Mouse (Mus musculus) gastrocnemius, adult 18-20 months (tissue): Measurements from ENCODE around the gene Kcnf1. TPM values are rescaled to one million over a fixed set of nuclear protein-coding genes. Genes with fewer than 3 reads are reported as not detected.

ENCODE experiments used
- DNase-seq: peaks from one replicate; pipeline ENCODE4 v3.0.0; 2021; ENCODE audit warnings: low spot score
- long read RNA-seq, 2 experiments: library from polyadenylated mRNA; stranded (forward); transcript quantifications; one replicate each; pipeline ENCODE4 v2.0.0; 2021
- total RNA-seq, 2 experiments: library from RNA; stranded (reverse); gene quantifications; 2 replicates each; pipeline ENCODE4 v1.2.3; 2021

The Kcnf1 gene
- total RNA-seq: 1 to 10 TPM; 1.6 to 3.9 TPM
- long read RNA-seq, experiment 1, full-length matches to known transcripts: 26 of 26 reads
- long read RNA-seq, experiment 1, partial matches to known transcripts: 0 of 26 reads
- long read RNA-seq, experiment 1, other reads (novel, unspliced or antisense): 0 of 26 reads
- long read RNA-seq, experiment 2, full-length matches to known transcripts: 7 of 7 reads
- long read RNA-seq, experiment 2, partial matches to known transcripts: 0 of 7 reads
- long read RNA-seq, experiment 2, other reads (novel, unspliced or antisense): 0 of 7 reads

DNA sequence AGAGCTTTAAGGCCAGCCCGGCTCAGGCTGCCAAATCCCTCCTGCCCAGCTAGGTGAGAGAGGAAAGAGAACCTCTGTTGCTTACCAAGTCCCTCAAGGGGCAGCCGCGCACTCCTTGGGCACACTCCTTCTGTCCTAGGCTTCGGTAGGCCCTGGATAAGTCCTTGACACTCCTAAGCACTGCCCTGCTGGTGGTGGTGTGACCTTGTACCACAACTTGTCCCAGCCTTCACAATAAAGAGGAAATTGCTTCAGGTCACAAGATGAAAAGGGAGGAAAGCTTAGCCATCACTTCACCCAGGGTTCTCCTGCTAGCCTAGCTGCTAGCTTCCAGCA is at the start of gene Kcnf1:
Gene Kcnf1 (minus strand): TSS at position 132 of the 336 bp plus-strand sequence.
- DNase-seq: no peak

- peak; percentile 86 for DNase-seq
These were observed 48.3 kb upstream of the Kcnf1 start for GRCm38 (mm10) chr12:17225012-17225411.

DNA sequence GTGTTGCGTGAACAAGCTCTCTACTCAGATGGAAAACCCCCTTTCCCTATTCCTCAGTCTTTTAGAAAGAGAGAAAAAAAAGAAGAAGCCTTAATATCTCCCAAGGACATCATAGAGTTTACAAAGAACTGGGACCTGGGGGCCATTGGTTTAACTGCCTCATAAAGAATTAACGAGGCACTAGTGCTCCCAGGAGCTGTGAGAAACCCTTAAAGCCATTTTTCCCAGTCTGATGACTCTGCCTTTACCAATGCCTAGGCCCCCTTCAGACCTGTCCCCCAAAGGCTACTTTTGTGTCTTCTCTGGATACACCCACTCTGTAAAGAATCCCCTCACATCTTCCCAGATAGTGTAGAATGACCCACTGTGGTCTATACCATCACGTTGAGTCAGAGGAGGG is 46.4 kb upstream of the Kcnf1 start:
- no peak for DNase-seq

DNA sequence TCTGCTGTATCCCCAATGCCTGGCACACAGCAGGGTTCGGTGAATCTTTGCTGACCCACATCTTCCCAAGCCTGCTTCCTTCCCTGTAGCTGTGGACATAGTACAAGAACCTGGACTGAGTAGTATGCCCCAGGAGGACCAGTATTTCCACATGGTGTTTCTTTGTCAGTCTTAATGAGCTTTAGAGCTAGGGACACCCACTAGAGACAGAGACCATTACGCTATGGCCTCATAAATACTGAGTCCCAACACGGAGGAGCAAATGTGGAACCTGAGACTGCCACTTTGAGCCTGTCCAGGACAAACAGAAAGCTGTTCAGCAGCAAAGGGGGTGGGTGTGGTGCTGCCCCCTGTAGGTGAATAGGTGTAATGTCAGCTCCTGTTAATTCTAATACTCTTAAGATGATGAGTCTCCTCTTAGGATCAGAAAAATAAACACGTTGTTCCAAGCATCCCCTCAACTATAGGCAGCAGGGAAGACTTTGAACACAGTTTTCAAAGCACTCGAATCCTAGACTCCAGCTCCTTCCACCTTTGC is 45.3 kb upstream of the Kcnf1 start:
- peak; percentile 28 for DNase-seq

DNA sequence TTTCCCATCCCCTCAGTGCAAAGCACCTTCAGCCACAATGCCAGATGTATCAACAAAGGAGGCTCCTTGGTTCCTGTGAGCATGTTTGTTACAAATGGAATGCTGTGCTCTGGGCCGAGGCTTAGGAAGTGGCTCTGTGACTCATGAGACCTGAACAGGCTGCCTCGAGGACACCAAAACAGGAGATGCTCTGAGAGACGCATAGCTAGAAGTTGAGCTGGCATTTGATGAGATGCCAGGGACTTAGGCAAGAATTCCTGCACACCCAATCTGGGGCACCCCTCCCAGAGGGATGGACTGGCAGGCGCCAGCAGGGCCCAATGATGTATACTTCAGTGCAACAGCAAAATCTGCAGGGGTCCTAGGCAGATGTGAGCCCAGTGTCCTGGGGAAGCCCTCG is 43.9 kb upstream of the Kcnf1 start:
- DNase-seq: peak; percentile 64

GRCm38 (mm10) chr12:17219107-17219506 is 42.4 kb upstream of the Kcnf1 start:
- DNase-seq: no peak

DNA sequence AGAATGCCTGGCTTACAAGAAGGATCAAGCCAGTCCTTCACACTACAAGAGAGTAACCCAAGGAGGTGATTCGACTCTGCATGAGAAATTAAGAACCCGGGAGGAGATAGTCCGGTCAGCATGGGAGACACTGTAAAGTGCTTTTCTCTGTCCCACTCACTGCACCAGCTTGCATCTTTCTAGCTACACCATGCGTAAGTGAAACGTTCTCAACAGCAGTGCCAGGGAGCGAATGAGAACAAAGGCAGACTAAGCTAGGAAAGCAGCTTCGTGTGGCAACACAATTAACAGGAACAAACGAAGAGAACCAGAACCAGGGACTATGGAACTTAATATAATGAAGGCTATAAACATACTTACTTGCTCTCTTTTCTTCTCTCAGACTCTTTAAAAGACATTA is 41.7 kb upstream of the Kcnf1 start:
- no peak for DNase-seq

DNA sequence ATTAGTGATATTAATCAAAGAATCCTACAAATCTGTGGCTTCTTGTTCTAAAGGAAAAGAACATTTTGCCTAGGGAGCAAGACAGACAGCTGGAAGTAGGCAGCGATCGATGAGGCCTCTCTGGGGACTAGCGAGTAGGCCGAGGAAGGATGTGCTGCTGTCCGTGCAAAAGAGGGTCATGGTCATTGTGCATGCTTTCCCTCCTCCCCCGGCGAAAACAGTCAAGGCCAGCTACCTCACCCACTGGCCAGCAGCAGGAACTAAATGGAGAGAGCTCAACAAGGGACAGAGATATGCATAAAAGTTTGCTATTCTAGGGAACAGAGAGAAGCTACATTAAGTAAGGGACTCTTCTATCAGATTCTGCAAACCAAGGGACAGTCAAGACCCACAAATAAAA is 39.1 kb upstream of the Kcnf1 start:
- DNase-seq: no peak

DNA sequence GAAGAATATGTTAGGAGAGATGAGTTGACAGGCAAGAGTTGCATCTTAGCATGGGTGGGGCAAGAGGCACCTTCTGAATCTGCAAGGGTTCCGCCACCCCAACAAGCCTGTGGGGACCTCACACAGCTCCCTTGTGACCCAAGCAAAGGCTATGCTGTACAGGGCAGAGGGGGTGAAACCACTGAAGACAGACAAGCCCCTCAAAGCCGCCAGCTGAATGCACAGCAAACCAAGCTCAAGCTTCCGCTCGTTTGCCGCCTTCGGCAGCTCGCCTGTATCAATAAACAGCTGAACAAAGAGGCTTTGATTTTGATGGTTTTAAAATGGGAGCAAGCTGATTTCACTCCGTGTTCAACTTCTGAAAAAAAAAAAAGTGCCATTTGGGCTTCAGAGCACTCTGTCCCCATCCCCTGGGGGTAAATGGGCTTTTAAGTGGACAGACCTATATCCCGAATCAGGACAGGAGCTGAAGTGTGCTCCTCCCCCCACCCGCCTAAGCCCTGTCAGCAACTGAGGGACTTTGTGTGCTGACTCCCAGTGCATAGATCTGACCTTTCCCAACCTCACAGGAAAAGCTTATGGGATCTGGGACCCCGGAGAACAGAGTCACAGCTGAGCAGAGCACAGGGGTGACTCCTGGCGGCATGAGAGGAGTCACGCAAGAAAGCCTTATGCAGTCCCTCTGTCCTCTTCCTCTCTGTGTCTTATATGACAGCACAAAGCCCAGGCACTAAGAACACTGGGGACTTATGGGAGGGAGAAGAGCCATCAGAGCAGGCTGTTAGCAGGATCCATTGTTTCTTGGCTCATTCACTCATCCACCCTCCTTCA is 26.0 kb upstream of the Kcnf1 start:
- no peak for DNase-seq

DNA sequence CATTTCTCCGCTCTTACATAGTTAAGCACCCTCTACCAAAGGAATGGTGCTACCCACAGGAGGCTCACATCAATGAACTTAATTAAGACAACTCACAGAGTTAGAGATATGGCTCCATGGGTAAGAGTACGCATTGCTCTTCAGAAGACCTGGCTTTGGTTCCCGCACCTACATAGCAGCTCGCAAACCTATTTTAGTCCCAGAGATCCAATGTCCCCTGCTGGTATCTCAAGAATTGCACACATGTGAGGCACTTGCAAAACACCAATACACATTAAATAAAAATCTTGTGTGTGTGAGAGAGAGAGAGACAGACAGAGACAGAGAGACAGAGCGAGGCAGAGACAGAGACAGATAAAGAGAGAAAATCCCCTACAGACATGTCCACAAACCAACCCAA is 21.9 kb upstream of the Kcnf1 start:
- DNase-seq: no peak

- DNase-seq: peak; percentile 15
These were observed 17.5 kb upstream of the Kcnf1 start for GRCm38 (mm10) chr12:17194140-17194539.

DNA sequence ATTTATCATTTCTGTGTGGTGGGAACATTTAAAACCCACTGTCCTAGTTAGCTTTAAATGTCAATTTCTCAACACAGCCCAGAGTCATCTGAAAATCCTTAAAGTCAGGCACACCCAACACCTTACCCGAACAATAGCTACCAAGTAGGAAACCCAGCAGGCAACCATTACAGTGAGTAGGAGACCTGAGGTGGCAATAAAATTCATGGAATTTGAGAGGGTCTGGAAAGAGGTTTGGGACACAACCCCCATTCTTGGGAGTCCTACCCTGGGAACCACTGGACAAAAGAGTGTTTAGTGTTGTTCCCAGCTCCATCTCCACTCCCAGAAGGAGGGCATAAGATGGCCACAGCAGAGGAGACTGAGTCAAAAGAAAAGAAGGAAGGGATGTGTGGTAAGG is 16.6 kb upstream of the Kcnf1 start:
- no peak for DNase-seq

- DNase-seq: no peak
These were observed 16.2 kb upstream of the Kcnf1 start for GRCm38 (mm10) chr12:17192887-17193286.

DNA sequence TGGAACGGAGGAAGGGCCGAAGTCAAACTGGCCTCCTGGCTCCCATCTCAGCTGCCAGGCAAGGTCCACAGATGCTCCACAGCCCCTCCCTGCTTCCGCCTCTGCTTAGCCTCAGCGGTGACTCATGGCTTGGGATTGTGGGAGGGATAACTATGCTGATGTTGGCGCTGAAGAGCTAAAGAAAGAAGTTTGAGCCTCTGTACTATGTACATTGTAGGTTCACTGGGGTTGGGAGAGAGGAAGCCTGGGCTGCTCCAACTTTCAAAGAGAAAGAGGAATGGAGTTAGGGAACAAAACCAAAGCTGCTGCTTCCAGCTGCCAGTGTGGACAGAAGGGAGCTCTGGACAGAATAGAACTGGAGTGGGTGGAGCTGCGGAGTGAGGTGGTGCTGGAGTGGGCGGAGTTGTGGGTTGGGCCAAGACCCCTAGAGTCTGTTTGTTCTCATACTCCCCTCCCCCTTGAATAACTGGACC is 7.7 kb upstream of the Kcnf1 start:
- DNase-seq: no peak

- no peak for DNase-seq
These were observed 7.1 kb upstream of the Kcnf1 start for GRCm38 (mm10) chr12:17183788-17184187.

DNA sequence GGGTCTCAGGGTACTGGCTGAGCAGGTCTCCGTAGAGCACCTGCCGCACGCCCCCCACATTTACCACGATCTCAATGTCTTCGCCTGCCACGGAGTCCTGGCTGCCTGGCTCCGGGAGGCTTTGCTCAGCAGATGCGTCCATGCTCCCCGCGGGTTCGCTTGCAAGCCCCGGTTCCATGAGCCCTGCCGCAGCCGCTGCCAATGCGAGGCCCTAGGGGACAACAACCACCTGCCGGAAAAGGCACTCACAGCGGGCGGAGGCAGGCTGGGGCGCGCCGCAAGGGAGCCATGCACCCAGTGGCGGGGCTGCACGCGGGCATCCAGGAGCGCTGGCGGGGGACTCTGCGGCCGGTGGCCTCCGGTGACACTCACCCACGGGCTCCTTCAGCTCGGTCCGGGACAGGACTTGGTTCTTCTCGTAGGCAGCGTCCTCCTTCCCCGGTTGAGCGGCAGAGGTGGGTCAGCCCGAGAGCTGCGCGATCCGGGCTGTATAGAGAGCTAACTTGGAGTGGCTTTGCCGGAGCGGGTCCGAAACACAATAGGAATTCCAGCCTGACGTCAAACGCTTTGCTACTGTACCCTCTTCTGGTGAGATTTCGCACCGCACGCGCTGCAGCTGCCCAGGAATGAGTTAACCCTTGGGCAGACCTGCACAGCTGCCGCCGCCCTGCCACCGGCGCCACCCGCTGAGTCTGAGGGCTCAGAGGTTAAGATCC is 489 bp downstream of the Kcnf1 start:
- DNase-seq: peak; percentile 14

- peak; percentile 22 for DNase-seq
These were observed 1.1 kb downstream of the Kcnf1 start for GRCm38 (mm10) chr12:17175531-17175951.

- DNase-seq: no peak
These were observed 1.6 kb downstream of the Kcnf1 start for GRCm38 (mm10) chr12:17175124-17175523.

GRCm38 (mm10) chr12:17174134-17174893 is 2.4 kb downstream of the Kcnf1 start:
- peak; percentile 61 for DNase-seq

DNA sequence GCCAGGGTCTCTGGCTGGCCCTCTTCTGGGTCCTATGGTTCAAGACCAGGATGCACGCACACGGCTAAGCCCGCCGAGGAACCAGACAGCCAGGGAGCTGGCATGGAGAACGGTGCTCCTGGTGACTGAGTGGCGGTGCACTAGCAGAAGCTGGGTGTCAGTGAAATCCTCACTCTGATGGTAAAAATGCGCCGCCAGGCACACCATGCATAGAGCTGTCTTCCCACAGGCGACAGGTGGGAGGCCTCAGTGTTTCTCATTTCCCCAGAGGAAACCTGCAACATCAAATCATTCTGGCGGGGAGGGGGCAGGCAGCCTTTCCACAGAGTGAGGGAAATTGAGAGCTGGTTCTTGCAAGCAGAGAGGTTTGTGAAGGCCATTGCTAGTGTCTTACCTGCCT is 6.3 kb downstream of the Kcnf1 start:
- no peak for DNase-seq

DNA sequence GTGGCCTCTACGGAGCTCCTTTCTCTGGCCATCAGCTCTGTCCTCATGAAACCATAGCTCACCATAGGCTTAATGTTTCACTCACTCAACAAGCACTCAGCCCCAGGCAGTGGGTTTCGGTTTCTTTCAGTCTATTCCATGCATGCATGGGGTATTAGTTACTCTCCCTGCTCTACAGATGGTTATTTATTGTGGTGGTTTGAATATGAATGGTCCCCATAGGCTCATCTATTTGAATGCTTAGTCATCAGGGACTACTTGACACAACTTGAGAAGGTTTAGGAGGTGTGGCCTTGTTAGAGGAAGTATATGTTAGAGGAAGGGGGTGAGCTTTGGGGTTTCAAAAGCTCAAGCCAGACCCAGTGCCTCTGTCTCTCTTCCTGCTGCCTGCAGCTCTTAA is 10.6 kb downstream of the Kcnf1 start:
- DNase-seq: no peak
